Mouse (Mus musculus) liver, embryonic 14 days (tissue): ENCODE data around the gene Ccnjl. TPM values are rescaled to one million over a fixed set of nuclear protein-coding genes. Genes with fewer than 3 reads are reported as not detected.

ENCODE experiments used
- polyA plus RNA-seq: library from polyadenylated mRNA; depleted of rRNA; stranded (reverse); fragments of >200 nt; gene quantifications from 2 replicates; pipeline ENCODE4 v1.2.3, GENCODE M21; 2012; rRNA removed

The Ccnjl gene
- 0.79 and 0.86 TPM in 2 replicates for polyA plus RNA-seq

DNA sequence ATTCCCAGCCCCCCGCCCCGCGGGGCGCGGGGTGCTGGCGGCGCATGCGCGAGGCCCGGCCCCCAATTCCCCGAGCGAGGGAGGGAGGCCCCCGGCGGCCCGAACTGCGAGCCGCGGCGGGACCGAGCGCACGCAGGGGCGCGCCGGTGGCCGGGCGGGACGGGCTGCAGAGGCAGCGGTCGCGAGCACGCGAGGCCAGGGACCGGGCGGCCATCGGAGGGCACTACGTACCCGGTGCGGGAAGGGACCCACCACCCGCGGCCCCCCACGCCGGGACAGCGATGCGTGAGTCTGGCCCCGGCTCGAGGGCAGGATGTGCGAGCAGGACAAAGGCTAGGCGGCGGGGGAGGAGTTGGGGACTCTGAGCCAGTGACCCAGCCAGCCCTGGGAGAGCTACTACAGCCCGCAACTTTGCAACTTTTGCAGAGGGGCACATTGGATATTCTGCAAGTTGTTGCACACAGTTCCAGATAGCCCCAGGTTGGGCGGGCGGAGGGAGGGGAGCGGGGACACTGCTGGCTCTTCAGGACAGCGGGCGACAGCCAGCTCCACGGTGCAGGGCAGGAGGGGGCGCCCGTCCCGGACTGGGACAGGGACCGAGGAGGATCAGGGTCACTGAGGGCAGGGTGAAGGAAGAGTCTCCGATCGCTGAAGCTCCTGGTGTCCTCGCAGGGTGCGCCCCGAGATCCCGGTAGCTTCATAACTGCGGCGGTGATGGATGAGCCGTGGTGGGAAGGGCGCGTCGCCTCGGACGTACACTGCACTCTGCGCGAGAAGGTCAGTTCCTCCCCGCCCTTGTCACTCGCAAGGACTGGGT, at the start of gene Ccnjl:
TSS of gene Ccnjl (plus strand) at position 102 of the 817 bp plus-strand sequence.

DNA sequence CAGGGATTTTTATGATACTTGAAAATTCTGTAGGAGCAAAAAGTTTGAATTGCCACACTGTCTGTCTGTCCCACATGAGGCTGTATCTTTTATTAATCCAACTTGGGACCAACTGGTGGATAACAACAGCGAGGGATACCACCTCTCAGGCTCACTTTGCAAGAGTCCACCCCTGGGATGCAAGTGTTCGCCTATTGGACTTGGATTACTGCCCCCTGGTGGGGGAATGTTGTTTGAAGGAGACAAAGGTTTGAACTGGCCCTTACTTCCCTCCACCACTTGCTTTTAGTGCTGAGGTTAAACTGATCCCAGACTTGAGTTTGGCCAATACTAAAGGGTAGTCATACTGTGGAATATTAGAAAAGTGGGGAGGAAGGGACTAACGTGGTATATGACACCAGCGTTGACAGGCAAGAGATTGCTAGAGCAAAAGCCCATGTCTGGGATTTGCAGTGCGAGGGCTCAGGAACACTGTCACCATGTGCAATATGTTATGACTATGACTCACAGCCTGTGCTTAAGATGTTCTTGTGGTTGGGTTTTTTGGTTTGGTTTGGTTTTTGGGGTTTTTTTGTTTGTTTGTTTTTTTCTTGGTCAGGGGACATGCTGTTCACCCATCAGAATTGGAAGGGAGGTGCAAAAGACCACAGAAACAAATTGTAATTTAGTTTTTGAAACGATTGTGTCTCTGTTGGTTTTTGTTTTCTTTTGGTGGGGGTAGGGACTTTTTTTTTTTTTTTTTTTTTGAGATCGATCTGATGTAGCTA, 57.9 kb downstream of the Ccnjl start, which contains the start of gene 4933415A04Rik:
TSS of gene 4933415A04Rik (plus strand) at position 717 of the 767 bp plus-strand sequence.

GRCm38 (mm10) chr11:43601440-43601839, 72.9 kb downstream of the Ccnjl start, which contains the start of gene Fabp6:
TSS of gene Fabp6 (minus strand) at chr11:43601540.

Other genes with a start within 250 kb of the Ccnjl start
- gene Pttg1, start 102.5 kb upstream of the Ccnjl start, polyA plus RNA-seq, result 32.7 and 45.2 TPM in 2 replicates
- gene Slu7, start 95.0 kb upstream of the Ccnjl start, polyA plus RNA-seq, result 4.7 and 5.8 TPM in 2 replicates
- gene C1qtnf2, start 54.5 kb upstream of the Ccnjl start, polyA plus RNA-seq, result 0.20 and 0.38 TPM in 2 replicates
- gene 4933415A04Rik, start 58.3 kb downstream of the Ccnjl start, polyA plus RNA-seq, result 0.09 and 0.16 TPM in 2 replicates
- not detected in 2 replicates for gene Fabp6, start 72.8 kb downstream of the Ccnjl start, polyA plus RNA-seq
- gene Pwwp2a, start 153.2 kb downstream of the Ccnjl start, polyA plus RNA-seq, result 16.8 and 19.8 TPM in 2 replicates
- gene Ttc1, start 219.2 kb downstream of the Ccnjl start, polyA plus RNA-seq, result 17.8 and 21.9 TPM in 2 replicates